Mouse (Mus musculus): ENCODE measurements at regions not wholly inside any gene's neighbourhood (a gene's known extent, or its start where the extent isn't known, plus 50 kb on each side); places are given as distances from the start of the nearest gene placed in this dataset.

DNA sequence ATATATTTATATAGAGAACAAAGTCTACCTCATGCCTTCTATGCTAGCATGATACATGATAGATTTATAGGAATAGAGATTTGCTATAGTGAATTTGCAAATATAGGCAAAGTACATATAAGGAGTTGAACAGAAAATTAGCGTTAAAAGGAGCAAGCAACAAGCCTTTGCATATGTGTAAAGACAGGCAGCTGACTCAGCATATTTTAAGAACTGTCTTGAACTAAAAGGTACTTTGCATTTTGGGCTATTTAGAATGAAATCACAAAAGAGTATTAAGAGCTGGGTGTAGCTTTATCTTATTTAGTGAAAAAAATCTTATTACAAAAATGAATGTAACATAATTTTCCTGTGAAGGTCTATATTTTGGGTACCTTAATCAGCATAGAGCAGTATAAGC is 149.9 kb upstream of the Syt1 start:
- Histone ChIP-seq H3K9ac (ENCODE audit: low read depth, poor library complexity, severe bottlenecking) (no peak overlapping the region), H3K27me3 (ENCODE audit: control insufficient read depth, insufficient read depth, low read length, poor library complexity, severe bottlenecking) (no peaks in the 10 kb centered on the region), H3K4me1 (ENCODE audit: control insufficient read depth, insufficient read depth, low read length) (no peaks in the 10 kb centered on the region), H3K27ac (ENCODE audit: insufficient read depth, low read length) (no peak overlapping the region), H3K9me3 (replicated peaks; ENCODE audit: control insufficient read depth, insufficient read depth, low read length, poor library complexity, severe bottlenecking) (no peaks in the 10 kb centered on the region), H3K4me3 (ENCODE audit: low read depth, low read length) (no peak overlapping the region), H3K36me3 (ENCODE audit: control insufficient read depth, insufficient read depth, low read length, poor library complexity, severe bottlenecking) (no peaks in the 10 kb centered on the region)
- TF ChIP-seq POLR2A (IDR thresholded peaks at IDR 0.05; ENCODE audit: insufficient read depth, low read length) (no peak), EP300 (IDR thresholded peaks at IDR 0.05; ENCODE audit: insufficient read depth, low read depth, low read length) (no peak), CTCF (IDR thresholded peaks at IDR 0.05; ENCODE audit: low read depth, low read length) (no peak)

DNA sequence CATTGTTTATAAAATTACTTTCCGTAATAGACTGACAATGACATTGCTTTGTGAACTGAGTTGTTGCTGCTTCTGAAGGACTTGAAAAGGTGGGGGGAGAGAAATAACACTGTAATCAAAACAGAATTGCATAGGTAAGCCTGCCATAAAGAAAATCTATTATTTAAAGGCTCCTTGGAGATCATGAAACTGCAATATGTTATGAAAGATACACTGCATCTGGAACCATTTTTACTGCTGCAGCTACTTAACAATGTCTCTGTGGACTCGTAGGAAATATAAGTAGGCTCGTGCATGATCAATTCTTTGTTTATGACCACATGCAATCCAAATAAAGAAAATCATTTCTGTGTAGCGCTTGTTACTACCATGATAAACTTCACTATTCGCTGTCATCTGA is 145.0 kb upstream of the Syt1 start:
- Histone ChIP-seq H3K36me3 (ENCODE audit: control insufficient read depth, insufficient read depth, low read length, poor library complexity, severe bottlenecking) (no peaks in the 10 kb centered on the region), H3K4me3 (ENCODE audit: low read depth, low read length) (no peak overlapping the region), H3K27ac (ENCODE audit: insufficient read depth, low read length) (no peak overlapping the region), H3K4me1 (ENCODE audit: control insufficient read depth, insufficient read depth, low read length) (no peaks in the 10 kb centered on the region), H3K9me3 (replicated peaks; ENCODE audit: control insufficient read depth, insufficient read depth, low read length, poor library complexity, severe bottlenecking) (no peaks in the 10 kb centered on the region), H3K27me3 (ENCODE audit: control insufficient read depth, insufficient read depth, low read length, poor library complexity, severe bottlenecking) (no peaks in the 10 kb centered on the region), H3K9ac (ENCODE audit: low read depth, poor library complexity, severe bottlenecking) (no peak overlapping the region)
- TF ChIP-seq EP300 (IDR thresholded peaks at IDR 0.05; ENCODE audit: insufficient read depth, low read depth, low read length): no peak
- no peak for TF ChIP-seq CTCF (IDR thresholded peaks at IDR 0.05; ENCODE audit: low read depth, low read length)
- no peak for TF ChIP-seq POLR2A (IDR thresholded peaks at IDR 0.05; ENCODE audit: insufficient read depth, low read length)

DNA sequence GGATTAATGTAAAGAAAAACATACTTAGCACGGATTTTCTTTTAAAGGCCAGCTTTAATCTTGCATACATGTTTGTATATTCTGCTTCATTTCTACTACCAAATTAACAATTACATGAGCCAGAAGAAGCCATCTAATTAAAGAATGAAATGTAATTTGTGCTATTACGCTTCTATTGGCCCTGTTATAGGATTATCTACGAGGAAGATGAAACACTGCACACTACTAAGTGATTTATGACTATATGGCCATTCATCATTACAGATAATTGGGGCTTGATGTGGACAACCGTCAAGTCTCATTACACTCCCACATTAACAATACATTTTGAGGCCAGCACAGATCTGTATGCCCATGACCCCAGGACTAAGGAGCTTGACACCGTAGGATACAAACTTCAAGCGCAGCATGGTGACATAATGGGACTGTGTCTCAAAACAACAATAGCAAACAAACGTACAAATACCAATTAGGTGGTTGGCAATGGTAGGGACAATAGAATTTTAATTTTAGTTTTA is 129.7 kb upstream of the Syt1 start:
- H3K36me3 ChIP-seq (ENCODE audit: control insufficient read depth, insufficient read depth, low read length, poor library complexity, severe bottlenecking): no peaks in the 10 kb centered on the region
- no peaks in the 10 kb centered on the region for H3K27me3 ChIP-seq (ENCODE audit: control insufficient read depth, insufficient read depth, low read length, poor library complexity, severe bottlenecking)
- H3K4me3 ChIP-seq (ENCODE audit: low read depth, low read length): no peak overlapping the region
- TF ChIP-seq EP300 (IDR thresholded peaks at IDR 0.05; ENCODE audit: insufficient read depth, low read depth, low read length) (no peak), CTCF (IDR thresholded peaks at IDR 0.05; ENCODE audit: low read depth, low read length) (no peak), POLR2A (IDR thresholded peaks at IDR 0.05; ENCODE audit: insufficient read depth, low read length) (no peak)
- H3K9ac ChIP-seq (ENCODE audit: low read depth, poor library complexity, severe bottlenecking): no peak overlapping the region
- no peaks in the 10 kb centered on the region for H3K9me3 ChIP-seq (replicated peaks; ENCODE audit: control insufficient read depth, insufficient read depth, low read length, poor library complexity, severe bottlenecking)
- no peaks in the 10 kb centered on the region for H3K4me1 ChIP-seq (ENCODE audit: control insufficient read depth, insufficient read depth, low read length)
- H3K27ac ChIP-seq (ENCODE audit: insufficient read depth, low read length): no peak overlapping the region

DNA sequence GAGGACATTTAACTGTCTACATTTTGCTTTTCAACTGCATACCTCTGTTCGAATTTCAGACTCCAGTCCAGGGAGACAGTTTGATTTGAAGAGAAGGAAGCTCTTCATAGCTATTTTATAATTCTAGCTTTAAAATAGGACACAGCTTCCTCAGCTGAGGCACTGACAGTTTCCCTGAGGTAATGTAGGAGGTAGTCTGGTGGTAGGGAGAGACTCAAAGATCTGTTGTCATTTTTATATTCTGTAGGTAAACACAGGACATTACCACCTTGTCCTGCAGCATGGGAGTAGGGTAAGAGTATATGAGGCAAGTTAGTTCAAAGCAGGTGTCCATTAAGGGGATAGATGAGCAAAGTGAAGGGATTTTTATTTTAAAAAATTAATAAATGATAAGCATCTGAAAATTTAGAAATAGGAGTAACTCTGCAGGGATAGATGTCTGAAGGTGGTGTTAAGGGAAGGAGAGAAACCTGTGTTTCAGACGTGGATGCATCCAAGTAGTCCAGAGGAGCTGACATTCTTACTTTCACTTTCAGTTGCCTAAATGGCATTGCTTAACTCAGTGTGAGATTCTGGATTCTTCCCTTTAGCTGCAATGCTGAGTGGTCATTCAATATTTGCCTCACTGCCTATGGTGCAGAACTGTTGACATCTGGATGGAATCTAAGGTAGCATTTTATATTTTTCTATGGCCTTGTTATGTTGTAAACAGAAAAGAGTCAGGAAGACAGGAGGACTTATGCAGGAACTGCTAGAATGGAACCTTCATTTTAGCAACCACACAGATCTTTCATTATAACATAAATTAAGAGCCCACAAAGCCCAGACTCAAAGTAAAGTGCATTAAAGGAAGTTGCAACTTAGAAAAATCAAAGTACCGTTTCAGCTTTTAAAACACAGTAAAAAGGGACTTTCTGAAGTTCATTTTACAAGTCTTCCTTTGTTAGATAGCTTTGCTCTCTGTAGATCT is 126.3 kb upstream of the Syt1 start:
- TF ChIP-seq POLR2A (IDR thresholded peaks at IDR 0.05; ENCODE audit: insufficient read depth, low read length) (no peak), EP300 (IDR thresholded peaks at IDR 0.05; ENCODE audit: insufficient read depth, low read depth, low read length) (no peak), CTCF (IDR thresholded peaks at IDR 0.05; ENCODE audit: low read depth, low read length) (no peak)
- Histone ChIP-seq H3K27ac (ENCODE audit: insufficient read depth, low read length) (no peak overlapping the region), H3K36me3 (ENCODE audit: control insufficient read depth, insufficient read depth, low read length, poor library complexity, severe bottlenecking) (no peaks in the 10 kb centered on the region), H3K9ac (ENCODE audit: low read depth, poor library complexity, severe bottlenecking) (no peak overlapping the region), H3K9me3 (replicated peaks; ENCODE audit: control insufficient read depth, insufficient read depth, low read length, poor library complexity, severe bottlenecking) (no peaks in the 10 kb centered on the region), H3K27me3 (ENCODE audit: control insufficient read depth, insufficient read depth, low read length, poor library complexity, severe bottlenecking) (no peaks in the 10 kb centered on the region), H3K4me3 (ENCODE audit: low read depth, low read length) (no peak overlapping the region), H3K4me1 (ENCODE audit: control insufficient read depth, insufficient read depth, low read length) (no peaks in the 10 kb centered on the region)

DNA sequence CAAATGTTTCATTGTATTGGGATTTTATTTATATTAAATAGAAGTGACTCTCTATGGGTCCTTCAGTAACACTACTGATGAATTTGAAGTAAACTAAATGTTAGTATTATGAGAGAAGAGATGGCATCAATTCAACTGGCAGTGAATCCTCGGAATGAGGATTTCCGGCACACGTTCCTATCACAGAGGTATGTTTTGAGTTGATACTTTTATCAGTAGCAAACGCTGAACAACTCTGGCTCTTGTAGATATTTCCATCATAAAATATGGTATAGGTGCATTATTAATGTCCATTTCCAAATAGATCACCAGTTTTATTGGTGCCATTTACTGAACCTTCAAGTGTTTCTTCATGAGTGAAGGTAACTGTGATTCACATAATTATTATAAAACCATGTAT is 123.7 kb upstream of the Syt1 start:
- Histone ChIP-seq H3K27ac (ENCODE audit: insufficient read depth, low read length) (no peak overlapping the region), H3K9me3 (replicated peaks; ENCODE audit: control insufficient read depth, insufficient read depth, low read length, poor library complexity, severe bottlenecking) (no peaks in the 10 kb centered on the region), H3K4me3 (ENCODE audit: low read depth, low read length) (no peak overlapping the region), H3K9ac (ENCODE audit: low read depth, poor library complexity, severe bottlenecking) (no peak overlapping the region), H3K27me3 (ENCODE audit: control insufficient read depth, insufficient read depth, low read length, poor library complexity, severe bottlenecking) (no peaks in the 10 kb centered on the region), H3K4me1 (ENCODE audit: control insufficient read depth, insufficient read depth, low read length) (no peaks in the 10 kb centered on the region), H3K36me3 (ENCODE audit: control insufficient read depth, insufficient read depth, low read length, poor library complexity, severe bottlenecking) (no peaks in the 10 kb centered on the region)
- TF ChIP-seq EP300 (IDR thresholded peaks at IDR 0.05; ENCODE audit: insufficient read depth, low read depth, low read length): no peak
- TF ChIP-seq POLR2A (IDR thresholded peaks at IDR 0.05; ENCODE audit: insufficient read depth, low read length): no peak

DNA sequence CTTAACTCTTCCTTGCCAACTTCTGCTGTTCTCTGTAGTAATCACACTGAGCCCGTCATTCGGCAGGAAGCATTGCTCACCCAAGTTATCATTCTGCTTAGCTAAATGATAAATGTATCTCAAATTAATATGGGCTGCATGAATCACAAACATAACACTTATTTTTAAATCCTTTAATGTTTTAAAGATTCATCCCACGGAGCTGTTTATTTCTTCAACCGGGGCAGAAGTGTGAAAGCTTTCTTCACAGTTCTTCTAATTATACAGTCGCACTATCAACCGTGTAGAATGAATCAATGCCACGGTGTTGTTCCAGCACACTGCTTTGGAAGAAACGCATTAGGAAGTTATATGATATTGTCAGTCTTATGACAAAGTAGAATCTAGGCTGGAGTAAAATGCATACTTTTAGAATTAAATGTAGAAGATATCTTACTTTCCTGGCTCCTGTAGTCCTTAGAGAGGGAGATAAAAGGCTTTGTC is 121.3 kb upstream of the Syt1 start:
- Histone ChIP-seq H3K4me1 (ENCODE audit: control insufficient read depth, insufficient read depth, low read length) (no peaks in the 10 kb centered on the region), H3K27me3 (ENCODE audit: control insufficient read depth, insufficient read depth, low read length, poor library complexity, severe bottlenecking) (no peaks in the 10 kb centered on the region), H3K4me3 (ENCODE audit: low read depth, low read length) (no peak overlapping the region), H3K36me3 (ENCODE audit: control insufficient read depth, insufficient read depth, low read length, poor library complexity, severe bottlenecking) (no peaks in the 10 kb centered on the region), H3K27ac (ENCODE audit: insufficient read depth, low read length) (no peak overlapping the region), H3K9me3 (replicated peaks; ENCODE audit: control insufficient read depth, insufficient read depth, low read length, poor library complexity, severe bottlenecking) (no peaks in the 10 kb centered on the region), H3K9ac (ENCODE audit: low read depth, poor library complexity, severe bottlenecking) (no peak overlapping the region)
- TF ChIP-seq POLR2A (IDR thresholded peaks at IDR 0.05; ENCODE audit: insufficient read depth, low read length) (no peak), CTCF (IDR thresholded peaks at IDR 0.05; ENCODE audit: low read depth, low read length) (no peak), EP300 (IDR thresholded peaks at IDR 0.05; ENCODE audit: insufficient read depth, low read depth, low read length) (no peak)

Measured in ES-Bruce4 (cell line).